Mouse (Mus musculus) layer of hippocampus, adult 11-12 months (tissue): ENCODE measurements around the gene Gm49361.
A peak's percentile ranks its signal among the peaks of the same experiment; 100 is the strongest.

Experiments
- DNase-seq: peaks from one replicate; pipeline ENCODE4 v3.0.0; 2022; ENCODE audit warnings: low spot score

The Gm49361 gene

GRCm38 (mm10) chr14:57729975-57730499, 15.9 kb downstream of the Gm49361 start:
- DNase-seq, result peak; percentile 39

- DNase-seq, result no peak
Measured at GRCm38 (mm10) chr14:57729364-57729763, 16.5 kb downstream of the Gm49361 start.

- no peak for DNase-seq
Measured at GRCm38 (mm10) chr14:57726172-57726571, 19.7 kb downstream of the Gm49361 start.

GRCm38 (mm10) chr14:57724473-57724872, 21.4 kb downstream of the Gm49361 start:
- DNase-seq, result peak; percentile 59

GRCm38 (mm10) chr14:57718245-57718644, 27.7 kb downstream of the Gm49361 start:
- DNase-seq, result no peak

GRCm38 (mm10) chr14:57716601-57717245, 29.2 kb downstream of the Gm49361 start:
- DNase-seq, result no peak

DNA sequence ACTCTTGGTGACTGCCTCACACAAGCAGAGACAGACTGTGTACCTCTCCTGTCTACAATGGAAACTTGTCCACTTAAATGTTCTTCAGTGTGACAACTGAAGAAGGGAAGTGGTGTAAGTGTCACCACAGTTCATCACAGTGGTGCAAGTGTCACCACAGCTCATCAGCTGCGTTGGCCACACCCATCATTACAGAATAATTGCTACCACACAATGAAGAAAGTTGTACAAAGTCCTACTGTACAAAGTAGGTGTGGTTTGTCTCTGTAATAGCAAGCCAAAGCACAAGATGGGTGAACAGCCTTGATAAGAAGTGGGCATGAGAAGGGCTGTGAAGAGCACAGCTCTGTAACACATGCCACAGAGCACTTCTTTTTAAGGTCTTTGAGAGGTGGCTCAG, 33.0 kb downstream of the Gm49361 start:
- DNase-seq, result no peak

- DNase-seq, result no peak
Measured at GRCm38 (mm10) chr14:57711059-57711458, 34.8 kb downstream of the Gm49361 start.

DNA sequence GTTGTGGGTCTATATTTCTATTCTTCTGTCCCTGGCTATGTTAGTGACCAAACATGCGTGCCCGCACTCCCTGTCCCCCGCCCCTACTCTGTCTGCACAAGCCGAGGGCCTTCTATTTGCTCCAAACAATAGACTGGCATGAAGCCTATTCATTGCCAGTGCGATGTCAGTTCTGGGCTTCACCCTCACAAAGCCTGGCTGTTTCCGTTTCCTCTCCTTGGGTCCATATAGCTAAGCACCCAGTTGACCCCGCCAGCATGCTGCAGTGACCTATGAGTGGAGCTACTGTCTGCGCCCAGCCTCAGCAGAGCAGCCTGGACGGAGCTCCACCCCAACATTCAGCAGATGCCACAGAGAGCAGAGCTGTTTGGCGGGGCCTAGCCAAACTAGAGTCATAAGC, 36.7 kb downstream of the Gm49361 start:
- DNase-seq, result no peak

DNA sequence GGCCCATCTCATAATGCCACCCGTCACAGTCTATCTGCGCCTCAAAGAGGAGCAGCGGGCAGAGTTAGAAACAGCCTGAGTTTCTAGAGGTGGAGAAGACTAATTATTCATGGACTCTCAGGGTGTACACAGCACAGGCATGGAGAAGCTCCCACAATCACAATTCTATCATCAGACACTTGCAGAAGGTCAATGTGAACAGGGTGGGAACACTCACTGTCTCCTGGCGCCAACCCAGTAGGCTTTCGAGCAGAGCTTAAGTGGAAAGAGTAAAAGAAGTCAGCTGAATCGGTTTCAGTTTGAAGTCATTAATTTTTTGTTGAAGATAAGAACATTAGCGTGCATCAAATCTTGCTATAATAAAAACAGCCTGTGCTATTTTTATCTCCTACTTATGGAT, 37.3 kb downstream of the Gm49361 start:
- no peak for DNase-seq

DNA sequence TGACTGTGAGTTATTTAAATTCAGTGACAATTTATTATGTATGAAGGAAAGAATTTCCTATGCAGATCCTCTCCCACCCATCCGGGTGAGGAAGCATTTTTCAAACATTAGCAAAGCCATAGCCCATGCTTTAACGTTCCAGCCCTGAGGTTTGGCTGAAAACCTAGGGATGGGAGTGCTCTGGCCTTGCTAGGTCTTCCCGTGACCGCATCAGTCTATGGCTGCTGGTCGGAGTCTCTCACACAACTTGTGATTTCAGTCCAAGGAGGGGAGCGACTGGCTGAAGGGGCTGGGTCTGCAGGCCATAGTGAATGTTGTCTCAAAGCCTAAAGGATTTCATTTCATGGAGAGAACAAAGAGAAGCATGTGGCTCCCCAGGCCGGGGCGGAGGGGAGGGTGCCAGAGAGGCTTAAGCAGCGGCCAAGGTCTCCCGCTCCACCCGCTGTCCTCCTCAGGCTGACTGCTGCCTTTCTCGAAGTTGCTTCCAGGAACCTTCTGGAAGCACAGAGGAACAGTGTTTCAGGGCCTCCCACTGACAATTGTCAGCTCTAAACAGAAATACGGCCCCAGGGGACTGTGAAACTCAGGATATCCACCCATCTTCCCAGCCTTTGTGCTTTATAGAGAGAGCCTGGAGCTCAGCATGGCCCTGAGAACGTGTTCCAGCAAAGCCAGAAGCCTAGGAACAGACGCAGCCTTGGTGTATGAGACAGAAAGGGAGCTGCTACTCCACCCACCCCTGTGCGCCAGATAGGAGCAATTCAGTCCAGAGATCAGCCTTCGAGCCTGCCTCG, 38.6 kb downstream of the Gm49361 start:
- no peak for DNase-seq

- no peak for DNase-seq
Measured at GRCm38 (mm10) chr14:57706760-57707099, 39.2 kb downstream of the Gm49361 start.

- no peak for DNase-seq
Measured at GRCm38 (mm10) chr14:57705759-57706158, 40.1 kb downstream of the Gm49361 start.

- no peak for DNase-seq
Measured at GRCm38 (mm10) chr14:57705075-57705474, 40.8 kb downstream of the Gm49361 start.

DNA sequence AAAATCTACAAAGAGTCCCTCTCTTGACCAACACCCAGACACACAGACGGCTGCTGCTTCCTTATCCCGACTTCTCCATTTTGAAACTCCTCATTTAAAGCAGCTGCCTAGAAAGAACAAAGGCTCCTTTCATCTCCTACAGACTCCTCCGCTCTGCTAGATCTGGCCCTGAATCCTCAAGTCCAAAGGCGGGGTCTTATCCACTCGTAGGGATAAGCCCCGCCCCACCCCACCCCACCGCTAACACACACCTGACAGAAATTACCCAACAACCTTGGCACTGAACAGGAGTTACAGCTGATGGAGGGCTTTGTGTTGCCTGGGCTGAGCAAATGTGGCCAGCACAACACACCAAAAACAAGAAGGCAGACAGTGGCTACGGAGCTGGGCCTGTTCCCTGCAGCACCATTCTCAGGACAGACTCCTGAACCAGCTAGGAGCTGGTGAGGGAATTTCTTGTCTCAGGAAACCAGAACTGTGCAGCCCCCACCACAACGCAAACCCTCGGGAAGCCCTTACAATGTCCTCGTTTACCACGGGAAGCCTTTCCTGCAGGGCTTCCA, 43.9 kb downstream of the Gm49361 start:
- no peak for DNase-seq

DNA sequence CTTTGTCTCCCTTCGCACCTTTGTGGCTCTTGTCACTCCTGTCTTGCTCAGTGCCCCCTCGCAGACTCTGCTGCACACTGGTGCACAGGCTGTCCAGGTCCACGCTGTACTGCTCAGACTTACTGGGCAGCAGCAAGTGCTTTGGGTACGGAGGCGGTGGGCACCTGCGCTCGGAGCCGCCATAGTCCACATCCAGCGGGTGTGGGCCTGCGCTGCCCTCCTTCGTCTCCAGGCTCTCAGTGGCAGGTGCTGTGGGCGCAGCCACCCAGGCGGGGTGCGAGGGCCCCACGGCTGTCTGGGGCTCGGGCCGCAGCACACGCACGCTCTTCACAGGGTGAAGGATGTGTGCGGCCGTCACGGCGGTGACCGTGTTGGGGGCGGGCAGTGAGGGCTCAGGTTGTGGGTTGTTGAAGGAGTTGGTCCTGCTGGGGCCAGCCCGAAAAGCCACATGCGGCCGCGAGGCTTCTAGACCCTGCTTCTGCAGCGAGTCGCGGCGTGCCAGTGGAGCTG, 46.4 kb downstream of the Gm49361 start:
- DNase-seq, result no peak

DNA sequence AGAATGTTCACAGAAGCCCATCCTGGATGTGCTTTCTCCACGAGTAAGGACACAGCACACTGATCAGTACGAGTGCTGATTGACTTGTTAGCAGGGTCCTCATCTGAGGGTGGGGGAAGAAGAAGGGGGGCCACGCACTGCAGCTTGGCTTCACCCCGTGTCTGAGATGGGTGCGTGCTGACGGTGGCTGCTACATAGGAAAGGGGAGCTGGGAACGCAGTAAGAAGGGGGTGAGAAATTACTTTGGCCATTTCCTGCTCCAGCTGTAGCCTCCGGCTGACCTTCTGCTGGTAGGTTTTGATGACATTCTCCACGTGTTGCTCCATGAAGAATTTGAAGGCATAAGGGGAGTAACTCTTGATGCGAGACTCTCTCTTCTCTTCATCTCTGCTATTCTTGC, 46.9 kb downstream of the Gm49361 start:
- no peak for DNase-seq

- DNase-seq, result no peak
Measured at GRCm38 (mm10) chr14:57696066-57696465, 49.8 kb downstream of the Gm49361 start.

DNA sequence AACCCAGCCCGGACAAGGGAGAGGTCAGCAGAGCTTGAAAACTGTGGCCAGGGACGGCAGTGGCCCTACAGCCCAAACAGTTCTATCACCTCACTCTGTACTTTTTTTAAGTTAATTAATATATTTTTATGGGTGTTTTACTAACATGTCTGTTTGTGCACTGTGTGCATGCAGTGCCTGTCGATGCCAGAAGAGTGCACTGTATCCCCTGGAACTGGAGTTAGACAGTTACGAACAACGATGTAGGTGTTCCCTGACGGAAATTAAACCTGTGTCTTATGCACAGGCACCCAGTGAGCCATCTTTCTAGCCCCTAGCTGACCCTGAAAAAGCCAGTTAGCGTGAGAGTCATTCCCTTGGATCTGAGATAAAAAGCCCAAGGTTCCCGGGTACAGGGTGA, 50.4 kb downstream of the Gm49361 start:
- DNase-seq, result no peak

- no peak for DNase-seq
Measured at GRCm38 (mm10) chr14:57694246-57694645, 51.7 kb downstream of the Gm49361 start.

DNA sequence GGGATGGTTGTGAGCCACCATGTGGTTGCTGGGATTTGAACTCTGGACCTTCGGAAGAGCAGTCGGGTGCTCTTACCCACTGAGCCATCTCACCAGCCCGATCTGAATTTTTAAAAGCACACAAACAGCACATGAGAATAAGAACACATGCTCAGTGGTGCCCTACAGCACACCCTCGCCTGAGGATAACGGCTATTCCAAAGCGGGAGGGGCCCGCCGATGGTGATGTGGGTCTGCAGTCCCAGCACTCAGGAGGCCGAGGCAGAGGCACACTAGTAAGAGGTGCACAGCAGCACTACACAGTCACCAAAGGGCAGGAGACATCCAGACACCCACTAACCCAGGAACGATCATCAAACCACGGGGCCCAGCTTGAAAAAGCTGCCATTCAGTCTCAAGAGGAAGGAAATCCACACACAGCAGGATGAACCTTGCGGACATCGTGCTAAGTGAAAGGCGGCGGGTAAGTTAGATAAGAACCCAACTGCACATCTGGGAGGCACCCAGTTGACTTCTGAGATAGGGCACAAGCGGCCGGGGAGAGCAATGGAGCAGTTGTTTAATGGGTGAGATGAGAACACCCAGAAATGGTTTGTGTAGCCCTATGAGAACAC, 53.3 kb downstream of the Gm49361 start:
- DNase-seq, result no peak

DNA sequence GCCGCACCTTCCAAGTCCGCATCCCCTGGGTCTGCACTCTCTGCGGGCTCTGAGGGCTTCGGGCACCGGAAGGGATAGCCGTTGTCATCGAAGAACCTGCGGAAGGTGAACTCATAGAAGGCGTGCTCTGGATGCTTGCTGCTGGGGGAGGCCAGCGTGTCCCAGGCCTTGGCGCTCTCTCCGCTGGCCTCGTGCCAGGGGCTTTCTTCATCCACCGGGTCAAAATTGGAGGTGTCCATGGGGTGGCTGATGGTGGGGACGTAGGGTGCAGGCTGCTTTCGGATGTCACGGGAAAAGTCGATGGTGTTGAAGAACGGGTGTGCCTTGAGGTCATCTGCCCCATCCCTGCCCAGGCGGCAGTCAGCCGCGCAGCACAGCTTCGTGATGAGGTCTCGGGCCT, 54.6 kb downstream of the Gm49361 start:
- no peak for DNase-seq

DNA sequence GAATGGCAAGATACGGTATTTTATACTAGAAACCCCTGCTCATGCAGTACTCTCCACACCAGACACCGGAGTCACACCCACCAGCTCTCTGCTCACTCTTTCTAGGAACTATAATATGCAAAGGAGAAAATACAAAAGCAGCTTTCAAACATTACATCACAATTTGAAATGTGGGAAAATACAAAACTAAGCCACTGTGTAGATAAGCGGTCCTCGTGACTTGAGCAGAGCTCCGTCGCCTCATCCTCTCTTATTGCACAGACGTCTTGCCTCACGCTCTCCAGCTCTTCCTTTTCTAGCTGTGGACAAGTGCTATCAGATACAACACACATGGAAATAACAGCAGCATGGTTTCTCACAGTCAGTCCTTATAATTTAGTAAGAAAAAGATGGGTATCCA, 55.2 kb downstream of the Gm49361 start:
- DNase-seq, result no peak
